Mouse (Mus musculus) cortical plate, adult 2 months (tissue): ENCODE data around the gene Krt27.

Experiments used
- CTCF ChIP-seq: fragments of 200-500 bp; IDR thresholded peaks from 2 replicates; pipeline ENCODE4 v1.5.1; 2011; ENCODE audit warnings: mild to moderate bottlenecking, control low read depth, low read length; ENCODE audit not compliant: insufficient read depth; ENCODE audit errors: extremely low read depth
- POLR2A ChIP-seq: fragments of 200-500 bp; IDR thresholded peaks from 2 replicates; pipeline ENCODE4 v1.6.1; 2011; ENCODE audit warnings: mild to moderate bottlenecking, low read length, control low read depth; ENCODE audit not compliant: insufficient read depth; ENCODE audit errors: extremely low read depth

DNA sequence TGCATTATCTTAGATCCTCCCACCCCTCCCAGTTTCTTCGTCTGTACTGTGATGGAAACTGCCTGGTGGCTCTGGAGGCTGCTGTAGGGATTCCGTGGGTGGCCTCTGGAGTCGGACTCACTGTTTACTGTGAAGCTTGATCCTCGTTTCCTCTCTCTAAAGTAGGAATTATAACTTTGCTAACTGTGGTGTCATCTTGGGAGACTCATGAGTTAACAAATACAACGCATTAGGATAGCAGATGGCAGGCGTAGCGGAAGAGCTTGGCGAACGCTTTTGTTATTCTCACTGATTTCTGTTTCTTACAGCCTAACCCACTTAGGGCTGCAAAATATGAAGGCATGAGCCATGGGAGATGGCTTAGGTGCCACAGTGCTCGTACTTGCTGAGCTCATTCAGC, 41.6 kb upstream of the Krt27 start:
- TF ChIP-seq POLR2A: no peak
- TF ChIP-seq CTCF: no peak
